Mouse (Mus musculus): ENCODE measurements around the gene Dusp12. TPM values are rescaled to one million over a fixed set of nuclear protein-coding genes. Genes with fewer than 3 reads are reported as not detected.
A peak's percentile ranks its signal among the peaks of the same experiment; 100 is the strongest.

Dusp12 gene
- total RNA-seq (2021): 10 to 100 TPM; 14.0 to 17.3 TPM

- DNase-seq (ENCODE audit: low spot score in 2 of 2): peak; percentile 87 to 89
- intact Hi-C loops (cut with DNase I): loop anchor here (2.0 kb wide), 1 partner anchor 16 kb away; no protein-coding TSS in a partner anchor
Observed at GRCm38 (mm10) chr1:170884978-170885561, at the start of gene Dusp12, which contains the start of gene Gm26620. Dusp12 (minus strand) TSS chr1:170885540. Gm26620 (plus strand) TSS chr1:170885065.

- DNase-seq (ENCODE audit: low spot score in 2 of 2): no peak
- intact Hi-C loops (cut with DNase I): no loop called here
Observed at GRCm38 (mm10) chr1:170934383-170934782, 49.0 kb upstream of the Dusp12 start.

DNA sequence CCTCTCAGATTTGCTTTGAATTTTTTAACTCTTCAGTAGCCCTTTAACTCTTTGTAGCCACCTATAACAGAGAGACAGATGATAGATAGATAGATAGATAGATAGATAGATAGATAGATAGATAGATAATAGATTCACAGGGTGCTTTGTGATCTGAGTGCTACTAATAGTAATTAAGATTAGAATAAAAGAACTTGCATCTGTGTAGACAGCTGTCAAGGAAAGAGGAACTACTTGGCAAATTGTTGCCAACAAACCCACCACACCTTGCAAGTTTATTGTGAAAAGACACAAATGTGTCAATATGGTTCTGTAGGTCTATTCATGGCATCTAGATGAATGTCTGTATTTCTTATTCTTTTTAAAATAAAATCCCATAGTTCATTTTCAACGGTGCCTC, 48.6 kb upstream of the Dusp12 start:
- no peak for DNase-seq (ENCODE audit: low spot score in 2 of 2)
- intact Hi-C loops (cut with DNase I): no loop called here

DNA sequence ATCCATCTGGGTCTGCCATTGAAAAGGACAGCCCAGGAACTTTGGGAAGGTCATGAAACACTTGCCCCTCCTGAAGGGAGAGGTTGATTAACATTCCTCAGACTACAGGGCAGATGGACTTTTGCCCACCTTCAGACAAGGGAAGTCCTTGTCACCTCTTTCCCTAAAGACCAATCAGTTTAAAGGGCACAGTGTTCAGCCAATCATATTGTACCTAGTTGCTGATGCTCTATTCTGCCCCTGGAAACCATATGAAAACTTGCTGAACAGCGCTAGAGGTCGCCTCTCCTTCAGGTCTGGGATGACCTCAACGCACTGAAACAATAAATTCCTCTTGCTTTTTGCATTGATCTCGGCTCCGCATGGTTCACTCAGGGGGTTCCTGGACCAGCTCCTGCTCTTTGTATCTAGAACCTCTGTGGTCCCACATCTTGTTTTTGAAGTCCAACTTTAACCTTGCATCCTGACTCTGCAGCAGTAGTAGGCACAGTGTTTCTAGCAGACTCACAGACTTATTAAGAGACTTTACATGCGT, 48.1 kb upstream of the Dusp12 start:
- intact Hi-C loops (cut with DNase I): no loop called here
- no peak for DNase-seq (ENCODE audit: low spot score in 2 of 2)

- intact Hi-C loops (cut with DNase I): no loop called here
Observed at GRCm38 (mm10) chr1:170932043-170932442, 46.7 kb upstream of the Dusp12 start.

DNA sequence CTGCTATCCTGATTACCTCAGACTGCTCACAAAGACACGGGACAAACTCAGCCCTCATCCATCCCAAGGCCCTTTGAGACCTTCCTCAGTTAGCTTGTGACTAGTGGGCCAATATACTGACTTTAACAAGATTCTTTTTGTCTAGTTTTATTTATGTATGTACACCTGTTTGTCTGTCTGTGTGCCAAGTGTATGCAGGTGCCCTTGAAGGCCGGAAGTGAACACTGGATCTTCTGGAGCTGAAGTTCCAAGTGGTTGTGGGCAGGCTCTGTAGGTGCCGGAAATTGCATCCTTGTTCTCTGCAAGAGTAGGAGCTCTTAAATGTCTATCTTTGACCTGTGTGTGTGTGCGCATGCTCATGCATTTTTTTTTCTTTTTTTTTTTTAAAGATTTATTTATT, 43.9 kb upstream of the Dusp12 start:
- DNase-seq (ENCODE audit: low spot score in 2 of 2): no peak
- intact Hi-C loops (cut with DNase I): no loop called here

More at GRCm38 (mm10) chr1:170932043-170932442, 46.7 kb upstream of the Dusp12 start:
- DNase-seq (ENCODE audit: low spot score in 2 of 2): no peak

GRCm38 (mm10) chr1:170928467-170928866, 43.1 kb upstream of the Dusp12 start:
- no peak for DNase-seq (ENCODE audit: low spot score in 2 of 2)
- intact Hi-C loops (cut with DNase I): no loop called here

DNA sequence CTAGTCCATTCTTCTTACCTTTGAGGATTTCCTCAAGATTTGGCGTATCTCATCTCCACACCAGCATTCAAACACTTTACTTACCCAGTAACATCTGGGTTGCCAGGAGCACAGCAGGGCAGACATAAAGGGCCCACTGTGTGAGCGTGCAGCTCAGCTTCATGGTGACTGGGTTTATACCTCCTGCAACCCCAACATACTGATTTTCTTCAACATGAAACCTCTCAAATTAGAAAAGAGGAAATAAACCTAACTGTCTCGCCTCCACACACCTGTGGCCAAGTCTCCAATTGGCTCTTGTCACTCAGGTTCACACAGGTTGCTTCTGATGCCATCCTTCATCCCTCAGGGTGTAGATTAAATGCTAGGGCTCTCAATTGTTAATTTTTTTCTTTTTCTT, 42.0 kb upstream of the Dusp12 start, which contains the start of gene Fcrla:
Gene Fcrla (minus strand): TSS at position 206 of the 400 bp plus-strand sequence.
- intact Hi-C loops (cut with DNase I): no loop called here
- no peak for DNase-seq (ENCODE audit: low spot score in 2 of 2)

DNA sequence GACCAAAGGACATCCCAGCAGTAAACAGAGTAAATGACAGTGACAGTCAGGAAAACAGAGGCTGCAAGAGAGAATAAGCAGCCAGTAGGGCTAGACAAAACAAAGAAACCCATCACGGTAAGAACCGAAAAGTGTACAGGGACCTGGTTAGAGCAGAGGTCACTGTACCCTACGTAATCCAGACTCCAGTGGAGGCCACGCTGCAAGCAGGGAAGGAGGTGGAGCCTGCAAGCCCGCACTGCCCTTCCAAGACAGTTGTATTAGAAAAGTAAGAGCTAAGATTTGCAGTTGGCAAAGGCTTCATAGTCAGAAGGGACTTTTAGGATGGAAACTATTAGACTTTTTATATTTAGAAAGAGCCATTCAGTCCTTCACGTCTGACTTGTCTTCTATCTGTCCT, 41.6 kb upstream of the Dusp12 start:
- intact Hi-C loops (cut with DNase I): no loop called here
- DNase-seq (ENCODE audit: low spot score in 2 of 2): no peak

DNA sequence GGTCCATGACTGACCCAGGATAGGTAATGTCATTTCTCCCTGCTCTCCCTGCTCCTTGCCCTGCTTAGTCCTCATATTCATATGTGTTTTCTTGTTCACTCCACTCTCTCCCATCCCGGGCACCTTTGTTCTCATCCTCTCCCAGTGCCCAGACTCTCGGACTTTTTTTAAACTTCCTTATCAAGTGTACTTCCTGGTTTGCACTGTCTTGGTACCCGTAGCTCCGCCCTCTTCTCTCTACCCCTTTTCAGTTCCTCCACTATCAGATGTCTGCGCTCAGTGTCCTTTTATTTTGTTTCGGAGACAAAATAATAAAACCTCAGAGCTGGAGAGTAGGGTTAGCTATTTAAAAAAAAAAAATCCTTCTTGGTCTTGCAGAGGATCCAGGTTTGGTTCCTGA, 39.1 kb upstream of the Dusp12 start:
- intact Hi-C loops (cut with DNase I): no loop called here
- no peak for DNase-seq (ENCODE audit: low spot score in 2 of 2)

DNA sequence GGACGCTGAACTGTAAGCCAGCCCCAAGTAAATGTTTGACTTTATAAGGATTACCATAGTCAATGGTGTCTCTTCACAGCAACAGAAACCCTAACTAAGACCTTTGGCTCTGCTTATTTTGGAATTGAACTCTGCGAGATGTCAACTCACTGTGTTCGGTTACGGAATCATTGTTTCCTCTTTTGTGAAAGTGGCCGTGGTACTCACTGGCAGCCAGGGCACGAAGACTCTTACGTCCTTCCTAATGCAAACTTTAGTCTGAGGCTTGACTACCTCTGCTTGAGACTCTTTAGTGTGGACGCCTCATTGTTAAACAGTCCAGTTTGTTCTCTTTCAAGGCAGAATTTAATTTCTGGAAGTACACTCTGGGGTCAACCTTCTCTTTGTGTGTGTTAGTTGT, 34.0 kb upstream of the Dusp12 start:
- DNase-seq (ENCODE audit: low spot score in 2 of 2): no peak
- intact Hi-C loops (cut with DNase I): no loop called here

DNA sequence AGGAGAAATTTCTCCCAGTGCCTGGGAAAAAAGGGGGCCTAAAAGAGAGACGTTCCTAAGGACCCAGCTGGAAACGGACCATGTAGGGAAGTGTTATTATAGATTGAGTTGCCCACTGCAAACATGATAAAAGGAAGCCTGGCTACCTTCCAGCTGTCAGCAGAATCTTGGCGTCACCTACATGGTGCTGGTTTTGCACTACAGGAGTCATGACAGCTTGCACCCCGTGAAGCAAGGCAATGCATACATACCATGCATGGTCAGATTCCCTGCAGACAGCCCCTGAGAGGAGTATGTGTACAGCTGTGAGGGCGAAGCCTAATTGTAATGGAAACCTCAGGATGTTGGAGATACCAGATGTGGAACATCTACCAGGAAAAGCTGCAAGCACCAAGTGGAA, 30.3 kb upstream of the Dusp12 start:
- DNase-seq (ENCODE audit: low spot score in 2 of 2): no peak
- intact Hi-C loops (cut with DNase I): no loop called here

DNA sequence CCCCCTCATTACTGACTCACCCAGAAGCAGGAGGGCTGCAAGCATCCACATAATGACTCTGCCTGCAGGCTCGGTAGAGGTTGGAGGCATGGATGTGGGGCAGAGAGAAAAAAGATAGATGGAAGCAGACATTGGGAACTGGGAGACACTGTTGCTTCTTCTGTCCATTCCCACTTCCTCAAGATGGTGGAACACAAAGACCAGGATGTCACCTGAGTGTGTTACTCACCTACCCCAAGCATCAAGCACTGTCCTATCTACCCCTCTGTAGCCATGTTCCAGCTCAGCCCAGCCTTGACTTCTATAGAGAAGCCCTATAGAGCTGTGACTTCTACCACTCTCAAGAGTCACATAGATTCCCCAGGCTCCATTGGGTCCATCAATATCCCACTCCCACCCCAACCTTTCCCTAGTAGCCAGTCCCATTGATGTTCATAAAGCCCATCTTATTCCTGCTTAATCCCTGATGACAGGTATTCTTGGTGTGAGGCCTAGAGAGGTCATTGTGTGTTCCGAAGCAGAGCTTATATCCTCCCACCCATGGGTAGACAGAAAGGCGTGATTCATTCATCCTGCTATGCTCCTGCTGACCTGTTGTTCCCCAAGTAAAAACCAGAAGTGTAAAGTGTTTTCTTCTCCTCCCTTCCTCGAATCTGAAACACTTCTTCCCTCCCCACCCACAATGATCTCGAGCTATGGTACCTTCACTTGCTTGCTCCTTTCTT, 27.7 kb upstream of the Dusp12 start, which contains the start of gene Fcrlb:
Gene Fcrlb (minus strand): TSS at position 51 of the 725 bp plus-strand sequence.
- intact Hi-C loops (cut with DNase I): no loop called here
- DNase-seq (ENCODE audit: low spot score in 2 of 2): no peak

DNA sequence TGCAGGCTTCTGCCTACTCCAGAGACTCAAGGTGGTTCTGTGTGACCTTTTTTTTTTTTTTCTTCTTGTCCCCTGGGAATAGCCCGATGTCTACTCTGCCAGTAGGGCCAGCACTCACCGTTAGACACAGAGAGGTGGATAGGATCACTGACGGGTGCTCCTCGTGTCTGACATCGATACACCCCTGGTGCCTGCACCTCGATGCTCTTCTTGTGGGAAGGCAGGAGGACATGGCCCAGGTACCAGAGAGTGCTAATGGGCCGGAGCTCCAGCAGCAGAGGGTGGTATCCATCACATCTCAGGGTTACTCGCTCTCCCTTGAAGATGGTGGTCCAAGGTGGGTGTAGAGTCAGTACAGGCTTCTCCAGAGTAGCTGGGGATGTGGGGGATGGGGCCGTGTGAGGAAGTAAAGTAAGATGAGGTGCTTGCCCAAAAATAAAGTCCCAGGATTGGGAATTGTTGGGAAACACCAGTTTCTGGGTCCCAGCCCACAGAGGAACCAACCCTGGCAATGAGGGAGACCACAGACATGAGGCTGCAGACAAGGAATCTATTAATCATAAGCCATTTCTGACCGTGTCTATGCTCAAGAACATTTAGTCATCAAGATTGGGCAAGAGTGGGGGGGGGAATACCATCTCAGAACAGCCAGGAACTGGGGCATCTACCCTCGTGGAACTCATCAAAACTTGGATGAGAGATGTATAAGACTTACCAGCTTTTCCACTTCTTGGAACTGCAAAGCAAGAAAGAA, 26.7 kb upstream of the Dusp12 start:
- DNase-seq (ENCODE audit: low spot score in 2 of 2): no peak
- intact Hi-C loops (cut with DNase I): no loop called here

DNA sequence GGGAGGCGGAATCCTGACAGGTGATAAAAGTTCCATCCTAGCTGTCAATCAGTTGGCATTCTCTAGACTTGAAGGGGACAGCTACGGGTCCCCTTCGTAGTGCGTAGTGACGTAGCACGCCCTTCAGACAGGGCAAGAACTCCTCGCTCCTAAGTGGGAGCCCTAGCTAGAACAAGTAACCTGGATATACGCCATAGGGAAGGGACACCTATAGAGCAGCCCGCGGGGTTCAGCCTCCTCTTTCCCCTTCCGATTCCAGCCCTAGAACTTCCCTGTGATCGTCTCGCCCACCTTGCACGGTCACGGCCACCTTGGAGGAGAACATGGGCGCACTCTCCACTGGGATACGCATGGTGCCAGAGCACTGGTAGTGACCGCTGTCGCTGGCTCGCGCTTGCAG, 23.0 kb upstream of the Dusp12 start:
- intact Hi-C loops (cut with DNase I): loop anchor here (10.0 kb wide), 1 partner anchor 196 kb away; no protein-coding TSS in a partner anchor
- DNase-seq (ENCODE audit: low spot score in 2 of 2): no peak

GRCm38 (mm10) chr1:170907456-170908191, 22.3 kb upstream of the Dusp12 start:
- intact Hi-C loops (cut with DNase I): loop anchor here (10.0 kb wide), 1 partner anchor 197 kb away; no protein-coding TSS in a partner anchor
- DNase-seq (ENCODE audit: low spot score in 2 of 2): peak; percentile 35 to 60

DNA sequence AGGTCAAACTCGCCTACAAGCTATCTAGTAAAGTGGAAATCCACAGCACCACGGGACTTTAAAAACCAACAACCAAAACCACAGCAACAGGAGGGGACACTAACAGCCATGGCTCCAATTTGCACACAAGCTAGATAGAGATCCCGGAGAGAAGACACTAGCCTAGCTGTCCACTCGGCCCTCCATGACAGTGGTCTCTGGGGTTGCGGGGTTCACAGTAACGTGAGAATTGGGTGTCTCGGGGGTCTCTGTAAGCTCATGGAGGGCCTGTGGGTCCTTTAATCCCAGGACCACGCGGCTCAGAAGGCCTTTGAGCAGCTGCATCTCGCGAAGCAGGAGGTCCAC, 21.7 kb upstream of the Dusp12 start:
- DNase-seq (ENCODE audit: low spot score in 2 of 2): no peak
- intact Hi-C loops (cut with DNase I): loop anchor here (10.0 kb wide), 1 partner anchor 198 kb away; no protein-coding TSS in a partner anchor

DNA sequence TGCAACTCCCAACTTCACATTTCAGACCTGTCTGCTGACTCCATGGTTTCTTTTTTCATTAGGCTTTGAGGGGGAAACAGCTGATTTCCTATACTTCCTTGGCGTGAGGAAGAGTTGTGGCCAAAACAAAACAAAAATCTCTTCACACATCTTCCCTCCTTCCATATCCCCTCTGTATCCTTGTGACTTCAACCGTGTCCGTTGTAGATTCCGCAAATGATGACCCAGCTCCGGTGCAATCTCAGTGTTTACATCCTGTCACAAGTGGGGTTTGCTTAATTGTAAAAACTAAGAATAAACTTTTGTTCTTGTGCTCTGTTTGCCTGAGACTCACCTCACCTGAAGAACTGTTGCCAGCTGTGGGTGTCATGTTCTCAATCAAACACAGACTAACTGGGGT, 18.1 kb upstream of the Dusp12 start:
- intact Hi-C loops (cut with DNase I): loop anchor here (10.0 kb wide), 1 partner anchor 201 kb away; no protein-coding TSS in a partner anchor

DNA sequence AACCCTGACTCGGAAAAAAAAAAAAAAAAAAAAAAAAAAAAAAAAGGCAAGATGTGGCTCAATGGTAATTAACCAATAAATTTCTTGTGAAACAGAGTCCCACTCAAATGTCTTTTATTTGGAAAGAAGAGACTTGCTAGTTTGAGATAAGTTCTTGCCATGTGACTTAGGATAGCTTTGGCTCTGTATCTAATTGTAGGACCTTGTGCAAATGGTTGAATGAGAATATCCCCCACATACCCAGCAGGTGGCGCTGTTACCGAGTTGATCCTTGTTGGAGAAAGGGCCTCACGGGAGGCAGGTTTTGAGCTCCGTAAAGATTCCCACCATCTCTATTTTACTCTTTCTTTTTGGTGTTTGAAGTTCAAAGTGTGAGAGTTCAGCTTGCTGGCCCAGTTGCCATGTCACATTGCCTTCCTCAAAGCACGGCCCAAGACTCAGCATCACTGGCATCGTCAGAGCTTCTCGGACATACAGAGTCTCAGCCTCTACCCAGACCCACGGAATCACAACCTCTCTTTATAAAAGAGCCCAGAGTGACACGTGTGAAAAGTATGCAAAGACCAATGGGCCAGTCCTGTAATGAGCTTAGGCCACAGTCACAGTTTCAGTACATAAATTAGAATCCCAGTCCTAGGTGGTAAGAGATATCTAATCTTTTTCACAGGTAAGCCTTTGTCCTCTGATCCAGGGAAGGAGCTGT, 16.3 kb upstream of the Dusp12 start:
- intact Hi-C loops (cut with DNase I): loop anchor here (1.0 to 10.0 kb wide), 2 partner anchors 91 to 203 kb away; no protein-coding TSS in a partner anchor
- peak; percentile 77 to 85 for DNase-seq (ENCODE audit: low spot score in 2 of 2)

More for the DNA sequence above, 18.1 kb upstream of the Dusp12 start:
- no peak for DNase-seq (ENCODE audit: low spot score in 2 of 2)
